Mouse (Mus musculus) hindbrain, embryonic 15.5 days (tissue): ENCODE measurements around the gene B230104I21Rik. TPM values are rescaled to one million over a fixed set of nuclear protein-coding genes. Genes with fewer than 3 reads are reported as not detected.

ENCODE experiments used
- ATAC-seq: fragments of 200-750 bp; cut with Nextera tagmentation; 2 replicates; pipeline ENCODE4 v1.8.0; 2017; ENCODE audit warnings: low read depth, moderate number of reproducible peaks, moderate TSS enrichment; ENCODE audit not compliant: low FRiP score
- H3K27ac ChIP-seq: fragments of 300-500 bp; sonication (generic); replicated peaks from 2 replicates; pipeline ENCODE4 v1.5.1; 2015; ENCODE audit warnings: mild to moderate bottlenecking, inconsistent platforms
- H3K27me3 ChIP-seq: fragments of 300-500 bp; sonication (generic); 2 replicates; pipeline ENCODE4 v1.6.1; 2015; ENCODE audit warnings: control low read depth, inconsistent platforms
- H3K36me3 ChIP-seq: fragments of 300-500 bp; sonication (generic); 2 replicates; pipeline ENCODE4 v1.6.1; 2015; ENCODE audit warnings: control low read depth, inconsistent platforms
- H3K4me1 ChIP-seq: fragments of 300-500 bp; sonication (generic); replicated peaks from 2 replicates; pipeline ENCODE4 v1.6.1; 2015; ENCODE audit warnings: control low read depth, inconsistent platforms
- H3K4me2 ChIP-seq: fragments of 300-500 bp; sonication (generic); 2 replicates; pipeline ENCODE4 v1.6.1; 2015; ENCODE audit warnings: moderate library complexity, mild to moderate bottlenecking, inconsistent platforms
- H3K4me3 ChIP-seq: fragments of 300-500 bp; sonication (generic); 2 replicates; pipeline ENCODE4 v1.5.1; 2015; ENCODE audit warnings: mild to moderate bottlenecking, inconsistent platforms
- H3K9ac ChIP-seq: fragments of 300-500 bp; sonication (generic); 2 replicates; pipeline ENCODE4 v1.6.1; 2015; ENCODE audit warnings: inconsistent platforms
- H3K9me3 ChIP-seq: fragments of 300-500 bp; sonication (generic); 2 replicates; pipeline ENCODE4 v1.6.1; 2016; ENCODE audit warnings: control low read depth, inconsistent platforms
- WGBS: fragments of 180-500 bp; shearing (Covaris S2); methylation state at CpG from one replicate; pipeline ENCODE4 v1.1.7; 2015; 5-methylcytosine and 5-hydroxymethylcytosine counted together
- polyA plus RNA-seq: library from polyadenylated mRNA; unstranded; fragments of >200 nt; fragmentation: Nextera tagmentation; extraction: Ambion mirVana; gene quantifications from 2 replicates; pipeline ENCODE4 v1.2.1, GENCODE M21; 2015

B230104I21Rik gene
- polyA plus RNA-seq, 1 experiment from 2014 or later, result not detected

- Histone ChIP-seq H3K4me2 (no peak overlapping the region), H3K36me3 (no peaks in the 10 kb centered on the region), H3K9ac (no peak overlapping the region), H3K27ac (no peak overlapping the region), H3K27me3 (peaks cover 19% of the 10 kb centered on the region; the same call in 1 of the 2 replicates), H3K9me3 (no peaks in the 10 kb centered on the region), H3K4me3 (no peak overlapping the region), H3K4me1 (0 out of 2 replicates have a peak, but pooled peaks cover 3% of the 10 kb centered on the region)
- no peak for ATAC-seq
- 61% methylated on average over 4 of the region's 4 CpGs for WGBS
These were observed 10.5 kb upstream of the B230104I21Rik start for GRCm38 (mm10) chr4:154325410-154325809.

GRCm38 (mm10) chr4:154328431-154328830 is 7.5 kb upstream of the B230104I21Rik start:
- no peak for ATAC-seq
- Histone ChIP-seq H3K4me1 (peaks cover 16% of the 10 kb centered on the region), H3K4me3 (no peak overlapping the region), H3K9ac (no peak overlapping the region), H3K4me2 (peak overlapping the region; percentile 27), H3K36me3 (no peaks in the 10 kb centered on the region), H3K27me3 (peaks cover 19% of the 10 kb centered on the region; the same call in 1 of the 2 replicates), H3K9me3 (no peaks in the 10 kb centered on the region), H3K27ac (no peak overlapping the region)
- 5% methylated on average over 17 of the region's 20 CpGs for WGBS

- Histone ChIP-seq H3K9me3 (no peaks in the 10 kb centered on the region), H3K36me3 (no peaks in the 10 kb centered on the region), H3K4me2 (peak overlapping the region; percentile 27), H3K9ac (no peak overlapping the region), H3K4me3 (no peak overlapping the region), H3K27me3 (peaks cover 19% of the 10 kb centered on the region; the same call in 1 of the 2 replicates), H3K27ac (no peak overlapping the region), H3K4me1 (peaks cover 18% of the 10 kb centered on the region)
- ATAC-seq, result peak; percentile 60
- WGBS, result 7% methylated on average over 6 of the region's 6 CpGs
These were observed 7.1 kb upstream of the B230104I21Rik start for GRCm38 (mm10) chr4:154328836-154329235.

GRCm38 (mm10) chr4:154330001-154330400 is 5.9 kb upstream of the B230104I21Rik start:
- 84% methylated on average over 7 of the region's 7 CpGs for WGBS
- no peaks in the 10 kb centered on the region for H3K9me3 ChIP-seq
- H3K27me3 ChIP-seq, result peaks cover 22% of the 10 kb centered on the region; the same call in 1 of the 2 replicates
- peaks cover 18% of the 10 kb centered on the region for H3K4me1 ChIP-seq
- no peak overlapping the region for H3K4me3 ChIP-seq
- H3K27ac ChIP-seq, result no peak overlapping the region
- H3K36me3 ChIP-seq, result no peaks in the 10 kb centered on the region
- no peak for ATAC-seq
- H3K9ac ChIP-seq, result no peak overlapping the region
- no peak overlapping the region for H3K4me2 ChIP-seq

GRCm38 (mm10) chr4:154331271-154331670 is 4.7 kb upstream of the B230104I21Rik start:
- Histone ChIP-seq H3K27ac (no peak overlapping the region), H3K9me3 (no peaks in the 10 kb centered on the region), H3K4me1 (peaks cover 28% of the 10 kb centered on the region), H3K9ac (no peak overlapping the region), H3K27me3 (peaks cover 22% of the 10 kb centered on the region; the same call in 1 of the 2 replicates), H3K36me3 (no peaks in the 10 kb centered on the region), H3K4me3 (no peak overlapping the region), H3K4me2 (no peak overlapping the region)
- 31% methylated on average over 12 of the region's 12 CpGs for WGBS
- ATAC-seq, result no peak

- no peak for ATAC-seq
- Histone ChIP-seq H3K4me3 (no peak overlapping the region), H3K4me2 (no peak overlapping the region), H3K27me3 (peaks cover 11% of the 10 kb centered on the region; the same call in 1 of the 2 replicates), H3K9me3 (no peaks in the 10 kb centered on the region), H3K27ac (no peak overlapping the region), H3K4me1 (peaks cover 38% of the 10 kb centered on the region), H3K9ac (no peak overlapping the region), H3K36me3 (no peaks in the 10 kb centered on the region)
- WGBS, result 60% methylated on average over 8 of the region's 8 CpGs
These were observed 2.6 kb upstream of the B230104I21Rik start for GRCm38 (mm10) chr4:154333300-154333699.

GRCm38 (mm10) chr4:154334699-154335402 is 1.1 kb upstream of the B230104I21Rik start:
- peak overlapping the region; percentile 21 for H3K4me3 ChIP-seq
- H3K9me3 ChIP-seq, result no peaks in the 10 kb centered on the region
- peaks cover 7% of the 10 kb centered on the region; the same call in 1 of the 2 replicates for H3K27me3 ChIP-seq
- peak overlapping the region; percentile 48 for H3K4me2 ChIP-seq
- no peak overlapping the region for H3K27ac ChIP-seq
- WGBS, result 59% methylated on average over 48 of the region's 48 CpGs
- ATAC-seq, result 0 out of 2 replicates have a peak, but pooled peaks have one; percentile 31
- peaks cover 35% of the 10 kb centered on the region for H3K4me1 ChIP-seq
- H3K36me3 ChIP-seq, result no peaks in the 10 kb centered on the region
- H3K9ac ChIP-seq, result no peak overlapping the region

GRCm38 (mm10) chr4:154336650-154337049 is 723 bp downstream of the B230104I21Rik start:
- Histone ChIP-seq H3K9me3 (no peaks in the 10 kb centered on the region), H3K27ac (peak overlapping the region; percentile 58; the same call in 1 of the 2 replicates), H3K36me3 (no peaks in the 10 kb centered on the region), H3K4me2 (no peak overlapping the region), H3K27me3 (peaks cover 7% of the 10 kb centered on the region; the same call in 1 of the 2 replicates), H3K4me1 (peaks cover 27% of the 10 kb centered on the region), H3K4me3 (no peak overlapping the region), H3K9ac (no peak overlapping the region)
- WGBS, result 26% methylated on average over 10 of the region's 10 CpGs
- no peak for ATAC-seq

- Histone ChIP-seq H3K4me1 (peaks cover 17% of the 10 kb centered on the region), H3K27me3 (no peaks in the 10 kb centered on the region), H3K4me2 (no peak overlapping the region), H3K9me3 (no peaks in the 10 kb centered on the region), H3K9ac (no peak overlapping the region), H3K27ac (no peak overlapping the region), H3K36me3 (no peaks in the 10 kb centered on the region), H3K4me3 (no peak overlapping the region)
- no peak for ATAC-seq
- 40% methylated on average over 19 of the region's 19 CpGs for whole genome bisulfite sequencing
These were observed 11.0 kb downstream of the B230104I21Rik start for GRCm38 (mm10) chr4:154346731-154347522.

- H3K9me3 ChIP-seq, result no peaks in the 10 kb centered on the region
- H3K27ac ChIP-seq, result no peak overlapping the region
- no peaks in the 10 kb centered on the region for H3K27me3 ChIP-seq
- H3K4me2 ChIP-seq, result no peak overlapping the region
- no peak overlapping the region for H3K4me3 ChIP-seq
- ATAC-seq, result no peak
- 42% methylated on average over 11 of the region's 11 CpGs for WGBS
- H3K36me3 ChIP-seq, result no peaks in the 10 kb centered on the region
- H3K9ac ChIP-seq, result no peak overlapping the region
- peaks cover 18% of the 10 kb centered on the region for H3K4me1 ChIP-seq
These were observed 12.4 kb downstream of the B230104I21Rik start for GRCm38 (mm10) chr4:154348197-154348786.

GRCm38 (mm10) chr4:154352246-154352645 is 16.3 kb downstream of the B230104I21Rik start:
- H3K36me3 ChIP-seq, result no peaks in the 10 kb centered on the region
- H3K4me3 ChIP-seq, result no peak overlapping the region
- no peak overlapping the region for H3K9ac ChIP-seq
- no peak overlapping the region for H3K4me2 ChIP-seq
- WGBS, result 63% methylated on average over 13 of the region's 13 CpGs
- H3K4me1 ChIP-seq, result peaks cover 11% of the 10 kb centered on the region
- no peak overlapping the region for H3K27ac ChIP-seq
- H3K9me3 ChIP-seq, result no peaks in the 10 kb centered on the region
- ATAC-seq, result no peak
- H3K27me3 ChIP-seq, result 0 out of 2 replicates have a peak, but pooled peaks cover 3% of the 10 kb centered on the region
